In the genomic region with DNA sequence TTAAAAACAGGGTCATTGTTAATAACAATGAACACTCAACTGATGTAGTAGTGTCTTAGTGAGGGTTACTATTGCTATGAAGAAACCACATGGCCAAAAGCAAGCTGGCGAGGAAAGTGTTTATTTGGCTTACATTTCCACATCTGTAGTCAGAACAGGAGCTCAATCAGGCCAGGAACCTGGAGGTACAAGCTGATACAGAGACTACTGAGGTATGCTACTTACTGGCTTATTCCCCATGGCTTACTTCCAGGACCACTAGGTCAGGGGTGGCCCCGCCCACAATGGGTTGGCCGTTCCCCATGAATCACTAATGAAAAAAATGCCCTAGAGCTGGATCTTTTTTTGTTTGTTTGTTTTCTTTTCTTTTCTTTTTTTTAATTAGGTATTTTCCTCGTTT, we compare ENCODE assay signal across 36 mouse cellular contexts. TPM values are rescaled to one million over a fixed set of nuclear protein-coding genes. Genes with fewer than 3 reads are reported as not detected.
DNase-seq lines count a peak whose midpoint lies in the region; ATAC-seq and TF ChIP-seq lines count a peak whose summit lies in the region.
"Had no signal": no experiment of that assay in that cellular context is flagged by ENCODE, and none has a peak within 500 bp of the region (broad histone marks: within the 10 kb centered on the region; RNA-seq: fewer than 3 reads in every experiment).

No protein-coding gene starts in this region.

- no peaks in the 10 kb centered on the region for H3K27me3 ChIP-seq in lung, embryonic 14.5 days (ENCODE audit: insufficient read depth, low read length)
- H3K27me3 ChIP-seq in lung, postnatal 0 days (replicated peaks; ENCODE audit: insufficient read depth, low read length) = no peaks in the 10 kb centered on the region
- 0 out of 4 replicates have a peak, but pooled peaks cover 0 to 1% of the 10 kb centered on the region in 2 experiments for H3K27me3 ChIP-seq in MEL (ENCODE audit: control insufficient read depth in 1 of 2, insufficient read depth in 2 of 2, low read length in 2 of 2)
- no peaks in the 10 kb centered on the region for H3K27me3 ChIP-seq in stomach, postnatal 0 days (ENCODE audit: control insufficient read depth, insufficient read depth, low read length)
- no peaks in the 10 kb centered on the region; the same call in 1 of the 2 replicates for H3K27me3 ChIP-seq in kidney, embryonic 15.5 days
- peaks cover 4% of the 10 kb centered on the region; the same call in 1 of the 2 replicates for H3K27me3 ChIP-seq in midbrain, embryonic 10.5 days (ENCODE audit: low read depth, poor library complexity, severe bottlenecking)
- H3K27me3 ChIP-seq: embryonic facial prominence, embryonic 13.5 days; intestine, embryonic 15.5 days; limb, embryonic 12.5 days; liver, embryonic 13.5 days; neural tube, embryonic 13.5 days; stomach, embryonic 15.5 days had no signal

- H3K4me1 ChIP-seq in lung, embryonic 14.5 days (ENCODE audit: insufficient read depth) = no peaks in the 10 kb centered on the region
- H3K4me1 ChIP-seq in lung, postnatal 0 days (ENCODE audit: insufficient read depth, low read depth, low read length) = no peaks in the 10 kb centered on the region
- H3K4me1 ChIP-seq in MEL (ENCODE audit: control insufficient read depth in 1 of 2, insufficient read depth in 2 of 2, low read length in 2 of 2) = no peaks in the 10 kb centered on the region
- no peaks in the 10 kb centered on the region for H3K4me1 ChIP-seq in stomach, postnatal 0 days (replicated peaks; ENCODE audit: control insufficient read depth, insufficient read depth)
- no peaks in the 10 kb centered on the region for H3K4me1 ChIP-seq in kidney, embryonic 15.5 days
- H3K4me1 ChIP-seq in midbrain, embryonic 10.5 days = peaks cover 9% of the 10 kb centered on the region; the same call in 1 of the 2 replicates
- H3K4me1 ChIP-seq: embryonic facial prominence, embryonic 13.5 days; intestine, embryonic 15.5 days; limb, embryonic 12.5 days; liver, embryonic 13.5 days; stomach, embryonic 15.5 days had no signal

- H3K9me3 ChIP-seq in lung, embryonic 14.5 days (ENCODE audit: low read depth, low read length) = no peaks in the 10 kb centered on the region
- H3K9me3 ChIP-seq in lung, postnatal 0 days (ENCODE audit: low read length) = no peaks in the 10 kb centered on the region
- no peaks in the 10 kb centered on the region for H3K9me3 ChIP-seq in MEL (replicated peaks; ENCODE audit: insufficient read depth, low read length)
- H3K9me3 ChIP-seq in stomach, postnatal 0 days (ENCODE audit: control insufficient read depth, low read length) = no peaks in the 10 kb centered on the region
- no peaks in the 10 kb centered on the region for H3K9me3 ChIP-seq in kidney, embryonic 15.5 days (replicated peaks)
- no peaks in the 10 kb centered on the region for H3K9me3 ChIP-seq in midbrain, embryonic 10.5 days (replicated peaks)
- H3K9me3 ChIP-seq: embryonic facial prominence, embryonic 13.5 days; hindbrain, embryonic 10.5 days; intestine, embryonic 15.5 days; limb, embryonic 12.5 days; liver, embryonic 13.5 days; neural tube, embryonic 13.5 days; stomach, embryonic 15.5 days had no signal

- no peak overlapping the region for H3K27ac ChIP-seq in lung, embryonic 14.5 days (ENCODE audit: low read depth)
- H3K27ac ChIP-seq in lung, postnatal 0 days (ENCODE audit: low read length) = no peak overlapping the region
- no peak overlapping the region for H3K27ac ChIP-seq in MEL (ENCODE audit: control insufficient read depth, low read depth, low read length)
- no peak overlapping the region for H3K27ac ChIP-seq in stomach, postnatal 0 days (replicated peaks)
- no peak overlapping the region for H3K27ac ChIP-seq in kidney, embryonic 15.5 days
- H3K27ac ChIP-seq in midbrain, embryonic 10.5 days (replicated peaks) = no peak overlapping the region
- H3K27ac ChIP-seq: embryonic facial prominence, embryonic 13.5 days; gastrocnemius, adult 2 months; hindbrain, embryonic 10.5 days; intestine, embryonic 15.5 days; layer of hippocampus, adult 2 months; limb, embryonic 12.5 days; liver, embryonic 13.5 days; macrophage; neural tube, embryonic 13.5 days; stomach, embryonic 15.5 days had no signal

- H3K4me3 ChIP-seq in lung, embryonic 14.5 days (ENCODE audit: low read depth, low read length) = no peak overlapping the region
- H3K4me3 ChIP-seq in lung, postnatal 0 days (ENCODE audit: low read depth, low read length) = no peak overlapping the region
- no peak overlapping the region for H3K4me3 ChIP-seq in MEL (ENCODE audit: control insufficient read depth in 1 of 2, insufficient read depth in 1 of 2, low read depth in 2 of 2, low read length in 2 of 2)
- no peak overlapping the region for H3K4me3 ChIP-seq in stomach, postnatal 0 days (ENCODE audit: low read depth, low read length)
- H3K4me3 ChIP-seq in kidney, embryonic 15.5 days (replicated peaks) = no peak overlapping the region
- H3K4me3 ChIP-seq in midbrain, embryonic 10.5 days = no peak overlapping the region
- H3K4me3 ChIP-seq: embryonic facial prominence, embryonic 13.5 days; erythroblast, embryonic 14.5 days; gastrocnemius, adult 2 months; hindbrain, embryonic 10.5 days; intestine, embryonic 15.5 days; layer of hippocampus, adult 2 months; limb, embryonic 12.5 days; liver, embryonic 13.5 days; myocyte; neural tube, embryonic 13.5 days; stomach, embryonic 15.5 days had no signal

- no peak for ATAC-seq in lung, embryonic 14.5 days (ENCODE audit: insufficient read depth)
- ATAC-seq in lung, postnatal 0 days = no peak
- no peak for ATAC-seq in stomach, postnatal 0 days (ENCODE audit: low FRiP score, low TSS enrichment)
- ATAC-seq in kidney, embryonic 15.5 days (replicated peaks; ENCODE audit: low FRiP score) = no peak
- ATAC-seq: forebrain, embryonic 14.5 days; hindbrain, embryonic 16.5 days; intestine, embryonic 15.5 days; midbrain, embryonic 16.5 days had no signal

- TF ChIP-seq POLR2A in MEL (IDR thresholded peaks at IDR 0.05; ENCODE audit: control insufficient read depth in 1 of 2, insufficient read depth in 1 of 2, low read depth in 1 of 2, low read length in 2 of 2, poor library complexity in 1 of 2) = no peak

- no peak for TF ChIP-seq RAD21 in MEL (IDR thresholded peaks at IDR 0.05; ENCODE audit: low read depth, low read length)

- 57% methylated on average over 4 of the region's 4 CpGs for WGBS in lung, embryonic 14.5 days
- 59% methylated on average over 4 of the region's 4 CpGs for WGBS in lung, postnatal 0 days
- WGBS in stomach, postnatal 0 days = 58% methylated on average over 4 of the region's 4 CpGs
- WGBS in kidney, embryonic 15.5 days = 63% methylated on average over 4 of the region's 4 CpGs
- WGBS in midbrain, embryonic 10.5 days = 71% methylated on average over 4 of the region's 4 CpGs

- H3K4me2 ChIP-seq in lung, embryonic 14.5 days = no peak overlapping the region
- no peak overlapping the region for H3K4me2 ChIP-seq in lung, postnatal 0 days (replicated peaks; ENCODE audit: low read depth, low read length)
- no peak overlapping the region for H3K4me2 ChIP-seq in stomach, postnatal 0 days (replicated peaks; ENCODE audit: low read depth)
- no peak overlapping the region for H3K4me2 ChIP-seq in kidney, embryonic 15.5 days
- H3K4me2 ChIP-seq: embryonic facial prominence, embryonic 13.5 days; heart, embryonic 11.5 days; intestine, embryonic 15.5 days; limb, embryonic 12.5 days; liver, embryonic 13.5 days; neural tube, embryonic 13.5 days; stomach, embryonic 15.5 days had no signal

- no peak for TF ChIP-seq CTCF in lung, embryonic 14.5 days (IDR thresholded peaks at IDR 0.05; ENCODE audit: low read depth)
- no peak for TF ChIP-seq CTCF in lung, postnatal 0 days (IDR thresholded peaks at IDR 0.05)
- no peak for TF ChIP-seq CTCF in MEL (IDR thresholded peaks at IDR 0.05 in 2 of 3, conservative IDR thresholded peaks at IDR 0.05 in 1 of 3; ENCODE audit: control insufficient read depth in 1 of 3, insufficient read depth in 1 of 3, low read depth in 2 of 3, low read length in 3 of 3, poor library complexity in 1 of 3, severe bottlenecking in 1 of 3)
- no peak for TF ChIP-seq CTCF in stomach, postnatal 0 days (IDR thresholded peaks at IDR 0.05; ENCODE audit: low read depth)

- H3K9ac ChIP-seq in lung, embryonic 14.5 days = no peak overlapping the region
- H3K9ac ChIP-seq in lung, postnatal 0 days (replicated peaks; ENCODE audit: low read depth) = no peak overlapping the region
- no peak overlapping the region for H3K9ac ChIP-seq in MEL (ENCODE audit: control insufficient read depth, low read depth, low read length, poor library complexity, severe bottlenecking)
- no peak overlapping the region for H3K9ac ChIP-seq in stomach, postnatal 0 days (ENCODE audit: low read length)
- no peak overlapping the region for H3K9ac ChIP-seq in kidney, embryonic 15.5 days
- H3K9ac ChIP-seq: embryonic facial prominence, embryonic 13.5 days; intestine, embryonic 15.5 days; limb, embryonic 12.5 days; liver, embryonic 13.5 days; neural tube, embryonic 13.5 days; stomach, embryonic 15.5 days had no signal

- TF ChIP-seq EP300 in lung, postnatal 0 days (IDR thresholded peaks at IDR 0.05) = no peak
- no peak for TF ChIP-seq EP300 in MEL (IDR thresholded peaks at IDR 0.05; ENCODE audit: low read depth in 1 of 2, low read length in 2 of 2)
- no peak for TF ChIP-seq EP300 in stomach, postnatal 0 days (optimal IDR thresholded peaks at IDR 0.05)

- H3K79me2 ChIP-seq in MEL (ENCODE audit: control insufficient read depth, insufficient read depth, low read length, poor library complexity) = no peaks in the 10 kb centered on the region

- no peaks in the 10 kb centered on the region for H3K36me3 ChIP-seq in lung, embryonic 14.5 days (ENCODE audit: insufficient read depth)
- H3K36me3 ChIP-seq in lung, postnatal 0 days (ENCODE audit: insufficient read depth, low read length) = no peaks in the 10 kb centered on the region
- H3K36me3 ChIP-seq in MEL (ENCODE audit: control insufficient read depth in 1 of 2, insufficient read depth in 2 of 2, low read length in 2 of 2) = no peaks in the 10 kb centered on the region
- no peaks in the 10 kb centered on the region for H3K36me3 ChIP-seq in stomach, postnatal 0 days (ENCODE audit: control insufficient read depth, insufficient read depth, low read length)
- H3K36me3 ChIP-seq in kidney, embryonic 15.5 days = no peaks in the 10 kb centered on the region
- no peaks in the 10 kb centered on the region for H3K36me3 ChIP-seq in midbrain, embryonic 10.5 days
- H3K36me3 ChIP-seq: embryonic facial prominence, embryonic 13.5 days; hindbrain, embryonic 10.5 days; intestine, embryonic 15.5 days; limb, embryonic 12.5 days; liver, embryonic 13.5 days; neural tube, embryonic 13.5 days; stomach, embryonic 15.5 days had no signal

- peak; percentile 2 for DNase-seq in lung, embryonic 14.5 days
- no peak for DNase-seq in lung, postnatal 0 days (ENCODE audit: low spot score)
- peak; percentile 1 for DNase-seq in MEL (ENCODE audit: low read depth, low spot score)
- DNase-seq in adipocyte (ENCODE audit: low spot score) = peak; percentile 10
- DNase-seq in stomach, postnatal 0 days (ENCODE audit: low spot score) = peak; percentile 16
- no peak for DNase-seq in midbrain, embryonic 10.5 days (ENCODE audit: low spot score)
- DNase-seq: cerebellum, adult 8-10 months; cerebellum, postnatal 36 days; embryo, embryonic 11 days; gastrocnemius, adult 2 months; kidney, adult 9 months; kidney, postnatal 25 days; layer of hippocampus, postnatal 36 days; liver, embryonic 13.5 days; lung, adult 2 months; right cerebral cortex, postnatal 4 days; thymus, adult 18-20 months; thymus, postnatal 36 days had no signal

RNA-seq across cellular contexts. Expression of a gene that starts 7.4 kb away (rescaled TPM):
- not detected in 2 replicates for polyA plus RNA-seq in lung, embryonic 14.5 days (2014; fragmentation: Nextera tagmentation; extraction: Ambion mirVana)
- 0.04 TPM in 1 of 2 replicates, not detected in the other for polyA plus RNA-seq in lung, postnatal 0 days (2015; fragmentation: Nextera tagmentation; extraction: Ambion mirVana)
- total RNA-seq in MEL (2012; rRNA removed) = not detected in 2 replicates
- polyA plus RNA-seq in MEL (2012; ENCODE audit: insufficient read depth in 1 of 2, insufficient read length in 2 of 2, low read depth in 1 of 2, low replicate concordance in 2 of 2, missing spikeins in 1 of 2) = not detected
- polyA plus RNA-seq in stomach, postnatal 0 days (2015; fragmentation: Nextera tagmentation; extraction: Ambion mirVana) = 0.05 and 0.06 TPM in 2 replicates
- 0.95 and 3.2 TPM in 2 replicates for polyA plus RNA-seq in kidney, embryonic 15.5 days (2015; fragmentation: Nextera tagmentation; extraction: Ambion mirVana)
- not detected in 2 replicates for polyA plus RNA-seq in midbrain, embryonic 10.5 days (2016; fragmentation: Nextera tagmentation; extraction: Ambion mirVana)
- total RNA-seq: granulocyte monocyte progenitor cell, adult 5-6 weeks; layer of hippocampus, adult 2 months; layer of hippocampus, postnatal 36 days; left cerebral cortex, postnatal 14 days had no signal
- polyA plus RNA-seq: erythroblast, embryonic 14.5 days; forebrain, embryonic 14.5 days; frontal cortex, adult 2 months; heart, embryonic 11.5 days; hindbrain, embryonic 10.5 days; macrophage; midbrain, embryonic 16.5 days; myocyte had no signal

RNA-seq across cellular contexts. Expression of a gene that starts 56.4 kb away (rescaled TPM):
- 23.3 and 26.0 TPM in 2 replicates for polyA plus RNA-seq in lung, embryonic 14.5 days (2014; fragmentation: Nextera tagmentation; extraction: Ambion mirVana)
- polyA plus RNA-seq in lung, postnatal 0 days (2015; fragmentation: Nextera tagmentation; extraction: Ambion mirVana) = 6.7 and 7.7 TPM in 2 replicates
- total RNA-seq in MEL (2012; rRNA removed) = 0.10 and 0.15 TPM in 2 replicates
- not detected for polyA plus RNA-seq in MEL (2012; ENCODE audit: insufficient read depth in 1 of 2, insufficient read length in 2 of 2, low read depth in 1 of 2, low replicate concordance in 2 of 2, missing spikeins in 1 of 2)
- polyA plus RNA-seq in stomach, postnatal 0 days (2015; fragmentation: Nextera tagmentation; extraction: Ambion mirVana) = 9.4 and 10.2 TPM in 2 replicates
- 26.6 and 29.0 TPM in 2 replicates for polyA plus RNA-seq in kidney, embryonic 15.5 days (2015; fragmentation: Nextera tagmentation; extraction: Ambion mirVana)
- polyA plus RNA-seq in midbrain, embryonic 10.5 days (2016; fragmentation: Nextera tagmentation; extraction: Ambion mirVana) = 11.2 and 11.9 TPM in 2 replicates
- total RNA-seq: granulocyte monocyte progenitor cell, adult 5-6 weeks had no signal
- polyA plus RNA-seq: erythroblast, embryonic 14.5 days; macrophage had no signal

Comparison
In these comparisons a context has a peak if more than half of its experiments do, and no peak if none do; other contexts are left out.
1. DNase-seq: peak in lung, embryonic 14.5 days (single experiment), MEL (single experiment), adipocyte (single experiment) and stomach, postnatal 0 days (single experiment); none in lung, postnatal 0 days (single experiment) and midbrain, embryonic 10.5 days (single experiment).